Mouse (Mus musculus) midbrain, embryonic 10.5 days (tissue): ENCODE data around the gene Ccdc34. TPM values are rescaled to one million over a fixed set of nuclear protein-coding genes. Genes with fewer than 3 reads are reported as not detected.
"Not testable (repeated sequence)": the region's sequence is repeated elsewhere in the genome, so short reads cannot be mapped to it uniquely, and the experiment has no call there.

Experiments used
- DNase-seq: peaks from one replicate; pipeline ENCODE4 v3.0.0-alpha.2; 2017; ENCODE audit warnings: low spot score
- H3K27ac ChIP-seq: fragments of 300-500 bp; sonication (generic); replicated peaks from 2 replicates; pipeline ENCODE4 v1.5.1; 2016; ENCODE audit warnings: mild to moderate bottlenecking
- H3K27me3 ChIP-seq: fragments of 300-500 bp; sonication (generic); 2 replicates; pipeline ENCODE4 v1.6.1; 2016; ENCODE audit warnings: low read depth, mild to moderate bottlenecking; ENCODE audit not compliant: poor library complexity, severe bottlenecking
- H3K36me3 ChIP-seq: fragments of 300-500 bp; sonication (generic); 2 replicates; pipeline ENCODE4 v1.6.1; 2016; ENCODE audit warnings: mild to moderate bottlenecking, moderate library complexity
- H3K4me1 ChIP-seq: fragments of 300-500 bp; sonication (generic); 2 replicates; pipeline ENCODE4 v1.6.1; 2016
- H3K4me3 ChIP-seq: fragments of 300-500 bp; sonication (generic); 2 replicates; pipeline ENCODE4 v1.5.1; 2016; ENCODE audit warnings: mild to moderate bottlenecking, moderate library complexity
- H3K9me3 ChIP-seq: fragments of 300-500 bp; sonication (generic); replicated peaks from 2 replicates; pipeline ENCODE4 v1.6.1; 2016; ENCODE audit warnings: mild to moderate bottlenecking
- WGBS: fragments of 180-500 bp; shearing (Covaris S2); methylation state at CpG from one replicate; pipeline ENCODE4 v1.1.7; 2016; 5-methylcytosine and 5-hydroxymethylcytosine counted together
- polyA plus RNA-seq: library from polyadenylated mRNA; unstranded; fragments of >200 nt; fragmentation: Nextera tagmentation; extraction: Ambion mirVana; gene quantifications from 2 replicates; pipeline ENCODE4 v1.2.1, GENCODE M21; 2016

Gene Ccdc34
- polyA plus RNA-seq, 1 experiment from 2014 or later, result 60.2 TPM

- Histone ChIP-seq H3K27me3 (no peaks in the 10 kb centered on the region), H3K27ac (no peak overlapping the region), H3K9me3 (no peaks in the 10 kb centered on the region), H3K4me1 (no peaks in the 10 kb centered on the region), H3K36me3 (no peaks in the 10 kb centered on the region), H3K4me3 (no peak overlapping the region)
- WGBS, result 85% methylated on average over 3 of the region's 3 CpGs
- DNase-seq, result no peak
Observed at GRCm38 (mm10) chr2:110133356-110134115, 115.9 kb downstream of the Ccdc34 start.

DNA sequence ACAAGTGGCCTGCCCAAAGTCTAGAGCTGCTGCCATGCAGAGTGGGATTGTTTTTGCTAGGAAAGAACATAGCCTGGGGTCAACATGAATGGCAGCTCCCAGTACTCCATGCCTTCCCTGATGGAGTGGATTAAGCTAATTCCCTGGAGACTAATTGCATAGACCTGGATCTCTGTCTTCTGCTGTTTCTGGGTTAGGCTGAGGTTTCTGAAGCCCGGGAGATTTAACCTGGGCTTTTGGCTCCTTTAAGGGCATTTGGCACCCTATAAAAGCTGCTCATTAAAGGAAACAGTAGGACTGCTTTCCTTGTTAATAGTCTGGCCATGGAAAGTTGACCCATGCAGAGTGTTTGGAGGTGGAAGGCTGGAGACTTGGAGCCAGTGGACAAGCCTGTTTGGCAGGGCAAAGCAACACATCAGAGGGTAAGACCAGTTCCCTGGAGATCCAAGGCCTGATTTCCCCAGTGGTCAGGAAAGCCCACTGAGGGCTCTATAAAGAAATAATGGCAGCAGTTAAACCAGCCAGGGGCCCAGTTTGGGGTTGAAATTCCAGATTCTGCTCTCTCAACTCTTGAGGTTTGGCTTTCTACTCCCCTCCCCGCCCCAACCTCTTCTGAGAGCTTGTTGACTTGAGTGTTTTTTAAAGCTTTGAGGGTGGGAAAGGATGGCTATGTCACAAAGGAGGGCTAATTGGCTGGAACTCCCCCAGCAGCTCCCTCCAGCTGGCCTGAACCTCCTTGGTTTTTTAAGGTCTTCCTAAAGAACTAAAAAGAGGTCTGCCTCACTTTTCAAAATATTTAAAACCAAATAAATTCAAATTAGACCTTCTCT lies 117.4 kb downstream of the Ccdc34 start:
- Histone ChIP-seq H3K4me3 (no peak overlapping the region), H3K4me1 (no peaks in the 10 kb centered on the region), H3K27me3 (no peaks in the 10 kb centered on the region), H3K27ac (no peak overlapping the region), H3K36me3 (no peaks in the 10 kb centered on the region), H3K9me3 (no peaks in the 10 kb centered on the region)
- 44% methylated on average over 2 of the region's 2 CpGs for WGBS
- DNase-seq, result no peak

DNA sequence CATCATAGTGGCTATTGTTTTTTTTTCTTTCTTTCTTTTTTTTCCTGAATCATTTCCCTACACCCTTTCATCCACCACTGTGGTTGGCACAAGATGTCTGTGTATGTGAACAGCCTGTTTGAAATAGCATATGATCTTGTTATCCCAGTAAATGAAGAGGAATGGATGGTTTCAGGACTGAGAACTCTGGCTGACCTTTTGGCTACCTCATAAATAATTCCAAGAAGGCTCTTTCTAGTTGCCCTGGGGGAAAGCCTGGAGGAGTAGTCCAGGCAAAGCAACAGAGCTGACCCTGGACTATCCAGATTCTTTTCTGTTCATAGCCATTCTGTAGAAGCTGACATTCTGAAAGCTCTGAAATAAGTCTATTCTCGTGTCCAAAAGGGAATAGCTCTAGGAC lies 119.7 kb downstream of the Ccdc34 start:
- Histone ChIP-seq H3K36me3 (no peaks in the 10 kb centered on the region), H3K4me1 (no peaks in the 10 kb centered on the region), H3K27me3 (no peaks in the 10 kb centered on the region), H3K4me3 (no peak overlapping the region), H3K27ac (no peak overlapping the region), H3K9me3 (no peaks in the 10 kb centered on the region)
- no peak for DNase-seq
- WGBS, result 73% methylated on average over 1 of the region's 1 CpGs

- H3K36me3 ChIP-seq, result no peaks in the 10 kb centered on the region
- H3K27me3 ChIP-seq, result no peaks in the 10 kb centered on the region
- no peak for DNase-seq
- no peaks in the 10 kb centered on the region for H3K4me1 ChIP-seq
- no peak overlapping the region for H3K27ac ChIP-seq
- no peak overlapping the region for H3K4me3 ChIP-seq
- H3K9me3 ChIP-seq, result no peaks in the 10 kb centered on the region
- 90% methylated on average over 1 of the region's 1 CpGs for WGBS
Observed at GRCm38 (mm10) chr2:110138096-110138495, 120.5 kb downstream of the Ccdc34 start.

- not testable (repeated sequence) for H3K9me3 ChIP-seq, H3K27ac ChIP-seq, H3K4me1 ChIP-seq, DNase-seq, H3K36me3 ChIP-seq, H3K4me3 ChIP-seq, H3K27me3 ChIP-seq
Observed at GRCm38 (mm10) chr2:110147980-110148379, 130.4 kb downstream of the Ccdc34 start.

DNA sequence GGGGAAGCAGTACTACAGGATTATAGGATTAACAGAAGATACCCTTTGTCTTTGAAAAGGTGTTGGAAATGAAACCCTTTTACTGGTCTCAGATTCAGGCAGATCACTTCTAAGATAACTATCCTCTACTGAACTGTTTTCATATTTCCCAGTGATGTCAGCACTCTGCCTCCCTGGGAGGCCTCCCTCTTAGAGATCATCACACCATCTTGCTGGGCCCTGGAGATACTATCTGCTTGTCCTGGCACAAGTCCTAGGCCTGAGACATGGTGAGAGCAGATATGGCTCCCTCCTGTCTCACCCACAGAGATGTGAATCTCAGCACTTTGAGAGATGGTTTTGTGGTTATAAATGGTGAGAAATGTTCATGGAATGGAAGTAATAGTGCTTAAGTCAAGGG lies 131.6 kb downstream of the Ccdc34 start:
- DNase-seq, result no peak
- Histone ChIP-seq H3K27ac (no peak overlapping the region), H3K36me3 (no peaks in the 10 kb centered on the region), H3K27me3 (no peaks in the 10 kb centered on the region), H3K4me3 (no peak overlapping the region), H3K9me3 (no peaks in the 10 kb centered on the region), H3K4me1 (no peaks in the 10 kb centered on the region)

- H3K4me3 ChIP-seq, result no peak overlapping the region
- 94% methylated on average over 2 of the region's 2 CpGs for WGBS
- DNase-seq, result no peak
Observed at GRCm38 (mm10) chr2:110156321-110156720, 138.7 kb downstream of the Ccdc34 start.

GRCm38 (mm10) chr2:110165003-110165402 lies 147.4 kb downstream of the Ccdc34 start:
- H3K27me3 ChIP-seq, result no peaks in the 10 kb centered on the region
- H3K9me3 ChIP-seq, result no peaks in the 10 kb centered on the region
- no peaks in the 10 kb centered on the region for H3K4me1 ChIP-seq
- WGBS, result 90% methylated on average over 4 of the region's 4 CpGs
- no peak overlapping the region for H3K27ac ChIP-seq
- no peaks in the 10 kb centered on the region for H3K36me3 ChIP-seq
- H3K4me3 ChIP-seq, result no peak overlapping the region
- DNase-seq, result no peak

More at GRCm38 (mm10) chr2:110156321-110156720, 138.7 kb downstream of the Ccdc34 start:
- no peaks in the 10 kb centered on the region for H3K9me3 ChIP-seq
- H3K27ac ChIP-seq, result no peak overlapping the region
- H3K4me1 ChIP-seq, result no peaks in the 10 kb centered on the region
- no peaks in the 10 kb centered on the region for H3K36me3 ChIP-seq
- no peaks in the 10 kb centered on the region for H3K27me3 ChIP-seq

GRCm38 (mm10) chr2:110167694-110168093 lies 150.1 kb downstream of the Ccdc34 start:
- 85% methylated on average over 4 of the region's 4 CpGs for WGBS

DNA sequence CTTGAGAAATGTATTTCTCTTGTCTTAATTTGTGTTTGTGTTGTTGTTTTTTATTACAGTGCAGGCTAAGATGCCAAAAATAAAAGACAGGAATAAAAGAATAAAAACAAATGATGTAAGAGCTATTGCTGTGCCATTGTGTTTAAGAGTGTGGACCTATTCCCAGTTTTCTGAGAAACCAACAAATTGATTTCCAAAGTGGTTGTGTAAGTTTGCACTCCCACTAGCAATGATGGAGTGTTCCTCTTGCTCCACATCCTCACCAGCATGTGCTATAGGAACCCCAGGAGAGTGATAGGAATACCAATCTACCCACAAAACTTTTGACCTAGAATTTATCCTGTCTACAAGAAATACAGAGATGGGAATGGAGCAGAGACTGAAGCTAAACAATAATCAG lies 150.7 kb downstream of the Ccdc34 start:
- H3K27me3 ChIP-seq, result no peaks in the 10 kb centered on the region
- no peaks in the 10 kb centered on the region for H3K4me1 ChIP-seq
- H3K36me3 ChIP-seq, result no peaks in the 10 kb centered on the region
- H3K9me3 ChIP-seq, result no peaks in the 10 kb centered on the region
- DNase-seq, result no peak
- H3K27ac ChIP-seq, result no peak overlapping the region
- no peak overlapping the region for H3K4me3 ChIP-seq

More at GRCm38 (mm10) chr2:110167694-110168093, 150.1 kb downstream of the Ccdc34 start:
- Histone ChIP-seq H3K4me1 (no peaks in the 10 kb centered on the region), H3K9me3 (no peaks in the 10 kb centered on the region), H3K27me3 (no peaks in the 10 kb centered on the region), H3K36me3 (no peaks in the 10 kb centered on the region), H3K4me3 (no peak overlapping the region), H3K27ac (no peak overlapping the region)
- DNase-seq, result no peak

- Histone ChIP-seq H3K4me1 (peaks cover 16% of the 10 kb centered on the region), H3K27ac (no peak overlapping the region), H3K9me3 (no peaks in the 10 kb centered on the region), H3K4me3 (no peak overlapping the region), H3K27me3 (no peaks in the 10 kb centered on the region), H3K36me3 (no peaks in the 10 kb centered on the region)
- 87% methylated on average over 7 of the region's 7 CpGs for WGBS
- no peak for DNase-seq
Observed at GRCm38 (mm10) chr2:110172456-110172855, 154.8 kb downstream of the Ccdc34 start.

GRCm38 (mm10) chr2:110173818-110174247 lies 156.2 kb downstream of the Ccdc34 start:
- WGBS, result 59% methylated on average over 7 of the region's 7 CpGs

DNA sequence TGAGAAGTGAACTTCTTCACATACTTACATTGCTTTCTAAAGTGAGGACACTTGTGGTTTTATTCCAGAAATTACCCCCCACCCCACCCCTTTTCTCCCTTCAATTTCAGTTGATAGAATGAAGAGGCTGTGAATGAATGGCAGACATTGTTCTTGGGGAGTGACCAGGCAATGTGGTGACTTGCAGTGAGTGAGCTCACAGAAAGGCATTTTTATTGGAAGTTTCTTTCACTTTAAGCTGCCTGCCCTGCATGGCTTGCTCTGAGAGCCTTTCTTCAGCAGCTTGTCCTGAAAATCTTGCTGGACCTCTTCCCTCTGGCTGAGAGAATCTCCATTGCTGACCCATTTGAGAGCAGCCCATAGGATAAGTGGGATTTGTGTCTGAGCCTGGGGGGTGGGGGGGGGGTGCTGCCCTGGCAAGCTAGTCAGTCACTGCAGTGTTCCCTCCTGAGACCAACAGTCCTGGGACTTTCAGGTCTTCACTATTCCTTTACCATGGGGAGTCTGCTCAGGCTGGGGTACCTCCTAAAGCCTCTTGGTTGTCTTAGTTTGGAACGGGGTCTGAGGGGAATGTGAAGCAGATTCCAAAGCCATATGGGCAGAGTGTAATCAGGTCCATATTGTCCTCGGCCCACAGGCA lies 159.3 kb downstream of the Ccdc34 start:
- Histone ChIP-seq H3K27me3 (no peaks in the 10 kb centered on the region), H3K9me3 (no peaks in the 10 kb centered on the region), H3K4me1 (peaks cover 28% of the 10 kb centered on the region), H3K27ac (peak overlapping the region; percentile 57; the same call in 1 of the 2 replicates), H3K4me3 (no peak overlapping the region), H3K36me3 (no peaks in the 10 kb centered on the region)
- 69% methylated on average over 2 of the region's 2 CpGs for WGBS
- no peak for DNase-seq

More at GRCm38 (mm10) chr2:110173818-110174247, 156.2 kb downstream of the Ccdc34 start:
- H3K4me3 ChIP-seq, result no peak overlapping the region
- H3K4me1 ChIP-seq, result peaks cover 16% of the 10 kb centered on the region
- no peaks in the 10 kb centered on the region for H3K27me3 ChIP-seq
- H3K27ac ChIP-seq, result peak overlapping the region; percentile 74
- DNase-seq, result peak; percentile 19
- no peaks in the 10 kb centered on the region for H3K36me3 ChIP-seq
- no peaks in the 10 kb centered on the region for H3K9me3 ChIP-seq
